Mouse (Mus musculus): ENCODE measurements around the gene Vgf. TPM values are rescaled to one million over a fixed set of nuclear protein-coding genes. Genes with fewer than 3 reads are reported as not detected.
A peak's percentile ranks its signal among the peaks of the same experiment; 100 is the strongest.

The Vgf gene
- polyA plus RNA-seq, 1 experiment from 2014 or later: 0.55 TPM

GRCm38 (mm10) chr5:137051914-137052505 lies 25.8 kb downstream of the Vgf start:
- 82% methylated on average over 5 of the region's 5 CpGs for WGBS
- no peak overlapping the region for H3K9ac ChIP-seq
- no peaks in the 10 kb centered on the region for H3K36me3 ChIP-seq
- no peak overlapping the region for H3K4me3 ChIP-seq (replicated peaks)
- no peak overlapping the region for H3K4me2 ChIP-seq
- H3K27me3 ChIP-seq: no peaks in the 10 kb centered on the region
- no peak for ATAC-seq (replicated peaks; ENCODE audit: low FRiP score)
- no peak overlapping the region for H3K27ac ChIP-seq
- H3K9me3 ChIP-seq (replicated peaks): no peaks in the 10 kb centered on the region
- H3K4me1 ChIP-seq: no peaks in the 10 kb centered on the region

DNA sequence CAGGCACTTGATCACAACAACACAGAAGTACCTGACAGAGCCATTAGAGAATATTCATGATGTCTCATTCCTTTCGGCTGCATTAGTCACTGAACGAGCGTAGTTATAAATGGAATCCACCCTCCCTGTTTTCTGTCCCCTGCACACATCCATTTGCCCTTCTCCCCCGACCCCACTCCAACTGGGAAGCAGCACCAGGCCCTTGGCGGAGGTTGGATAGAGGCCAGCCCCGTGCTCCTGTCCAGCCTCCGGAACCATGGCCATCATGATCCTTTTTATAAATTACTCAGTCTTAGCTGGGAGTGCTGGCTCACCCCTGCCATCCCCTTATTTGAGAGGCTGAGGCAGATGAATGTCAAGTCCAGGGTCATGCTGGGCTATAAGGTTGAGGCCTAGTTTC lies 28.1 kb downstream of the Vgf start:
- no peak overlapping the region for H3K4me2 ChIP-seq
- no peaks in the 10 kb centered on the region for H3K9me3 ChIP-seq (replicated peaks)
- H3K36me3 ChIP-seq: no peaks in the 10 kb centered on the region
- 80% methylated on average over 7 of the region's 7 CpGs for WGBS
- H3K4me1 ChIP-seq: no peaks in the 10 kb centered on the region
- no peaks in the 10 kb centered on the region for H3K27me3 ChIP-seq
- H3K9ac ChIP-seq: no peak overlapping the region
- H3K4me3 ChIP-seq (replicated peaks): no peak overlapping the region
- H3K27ac ChIP-seq: no peak overlapping the region
- no peak for ATAC-seq (replicated peaks; ENCODE audit: low FRiP score)

GRCm38 (mm10) chr5:137054873-137055272 lies 28.7 kb downstream of the Vgf start:
- H3K4me2 ChIP-seq: no peak overlapping the region
- H3K27me3 ChIP-seq: no peaks in the 10 kb centered on the region
- ATAC-seq (replicated peaks; ENCODE audit: low FRiP score): no peak
- no peaks in the 10 kb centered on the region for H3K36me3 ChIP-seq
- WGBS: 84% methylated on average over 5 of the region's 5 CpGs
- H3K4me1 ChIP-seq: no peaks in the 10 kb centered on the region
- no peak overlapping the region for H3K4me3 ChIP-seq (replicated peaks)
- no peak overlapping the region for H3K27ac ChIP-seq
- no peaks in the 10 kb centered on the region for H3K9me3 ChIP-seq (replicated peaks)
- H3K9ac ChIP-seq: no peak overlapping the region

- WGBS: 26% methylated on average over 11 of the region's 12 CpGs
- Histone ChIP-seq H3K4me2 (no peak overlapping the region), H3K9ac (no peak overlapping the region), H3K4me3 (replicated peaks) (no peak overlapping the region), H3K9me3 (replicated peaks) (no peaks in the 10 kb centered on the region), H3K4me1 (no peaks in the 10 kb centered on the region), H3K27ac (no peak overlapping the region), H3K36me3 (no peaks in the 10 kb centered on the region), H3K27me3 (no peaks in the 10 kb centered on the region)
- ATAC-seq (replicated peaks; ENCODE audit: low FRiP score): no peak
These were observed 35.8 kb downstream of the Vgf start for GRCm38 (mm10) chr5:137061809-137062481.

DNA sequence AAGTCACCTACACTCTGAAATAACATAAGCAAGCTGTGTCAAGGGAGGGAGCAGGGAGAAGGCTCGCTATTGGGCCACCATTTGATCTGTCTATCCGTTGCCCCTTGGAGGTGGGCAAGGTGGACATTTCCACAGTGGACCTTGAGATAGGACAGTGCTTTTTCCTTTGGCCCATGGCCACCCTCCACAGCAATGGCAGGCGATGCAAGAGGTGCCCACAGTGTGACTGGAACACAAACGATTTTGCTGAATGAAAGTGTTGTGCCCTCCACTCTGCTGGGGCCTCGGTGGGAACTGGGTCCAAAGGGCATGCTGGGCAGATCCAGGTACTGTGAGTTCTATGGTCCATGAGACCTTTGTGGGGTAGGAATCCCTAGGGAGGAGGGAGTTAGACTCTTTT lies 36.4 kb downstream of the Vgf start:
- no peak for ATAC-seq (replicated peaks; ENCODE audit: low FRiP score)
- Histone ChIP-seq H3K9ac (no peak overlapping the region), H3K27me3 (no peaks in the 10 kb centered on the region), H3K4me1 (no peaks in the 10 kb centered on the region), H3K36me3 (no peaks in the 10 kb centered on the region), H3K4me3 (replicated peaks) (no peak overlapping the region), H3K4me2 (no peak overlapping the region), H3K27ac (no peak overlapping the region), H3K9me3 (replicated peaks) (no peaks in the 10 kb centered on the region)
- 85% methylated on average over 5 of the region's 5 CpGs for WGBS

GRCm38 (mm10) chr5:137065454-137065853 lies 39.3 kb downstream of the Vgf start:
- H3K27me3 ChIP-seq: 0 out of 2 replicates have a peak, but pooled peaks cover 3% of the 10 kb centered on the region
- WGBS: 66% methylated on average over 6 of the region's 6 CpGs

GRCm38 (mm10) chr5:137065923-137066322 lies 39.7 kb downstream of the Vgf start:
- no peak overlapping the region for H3K4me3 ChIP-seq (replicated peaks)
- no peaks in the 10 kb centered on the region for H3K4me1 ChIP-seq
- no peaks in the 10 kb centered on the region for H3K36me3 ChIP-seq
- no peak overlapping the region for H3K27ac ChIP-seq
- H3K9ac ChIP-seq: no peak overlapping the region
- ATAC-seq (replicated peaks; ENCODE audit: low FRiP score): no peak
- WGBS: 68% methylated on average over 8 of the region's 8 CpGs
- no peak overlapping the region for H3K4me2 ChIP-seq
- no peaks in the 10 kb centered on the region for H3K9me3 ChIP-seq (replicated peaks)
- 0 out of 2 replicates have a peak, but pooled peaks cover 3% of the 10 kb centered on the region for H3K27me3 ChIP-seq

More at GRCm38 (mm10) chr5:137065454-137065853, 39.3 kb downstream of the Vgf start:
- Histone ChIP-seq H3K4me3 (replicated peaks) (no peak overlapping the region), H3K27ac (no peak overlapping the region), H3K4me2 (no peak overlapping the region), H3K9ac (no peak overlapping the region), H3K4me1 (no peaks in the 10 kb centered on the region), H3K9me3 (replicated peaks) (no peaks in the 10 kb centered on the region), H3K36me3 (no peaks in the 10 kb centered on the region)
- no peak for ATAC-seq (replicated peaks; ENCODE audit: low FRiP score)

GRCm38 (mm10) chr5:137068711-137069110 lies 42.5 kb downstream of the Vgf start:
- Histone ChIP-seq H3K4me3 (replicated peaks) (no peak overlapping the region), H3K9me3 (replicated peaks) (no peaks in the 10 kb centered on the region), H3K36me3 (no peaks in the 10 kb centered on the region), H3K27ac (no peak overlapping the region), H3K9ac (no peak overlapping the region), H3K4me2 (no peak overlapping the region), H3K27me3 (0 out of 2 replicates have a peak, but pooled peaks cover 3% of the 10 kb centered on the region), H3K4me1 (peaks cover 14% of the 10 kb centered on the region)
- 74% methylated on average over 4 of the region's 4 CpGs for WGBS
- no peak for ATAC-seq (replicated peaks; ENCODE audit: low FRiP score)

- 89% methylated on average over 19 of the region's 19 CpGs for WGBS
- no peaks in the 10 kb centered on the region for H3K36me3 ChIP-seq
- H3K4me3 ChIP-seq (replicated peaks): no peak overlapping the region
- H3K9me3 ChIP-seq (replicated peaks): no peaks in the 10 kb centered on the region
- H3K4me1 ChIP-seq: peaks cover 21% of the 10 kb centered on the region
- ATAC-seq (replicated peaks; ENCODE audit: low FRiP score): no peak
- H3K27ac ChIP-seq: no peak overlapping the region
- H3K4me2 ChIP-seq: 0 out of 2 replicates have a peak overlapping the region, but pooled peaks have one; percentile 56
- H3K9ac ChIP-seq: no peak overlapping the region
- 0 out of 2 replicates have a peak, but pooled peaks cover 3% of the 10 kb centered on the region for H3K27me3 ChIP-seq
These were observed 44.9 kb downstream of the Vgf start for GRCm38 (mm10) chr5:137070881-137071605.

DNA sequence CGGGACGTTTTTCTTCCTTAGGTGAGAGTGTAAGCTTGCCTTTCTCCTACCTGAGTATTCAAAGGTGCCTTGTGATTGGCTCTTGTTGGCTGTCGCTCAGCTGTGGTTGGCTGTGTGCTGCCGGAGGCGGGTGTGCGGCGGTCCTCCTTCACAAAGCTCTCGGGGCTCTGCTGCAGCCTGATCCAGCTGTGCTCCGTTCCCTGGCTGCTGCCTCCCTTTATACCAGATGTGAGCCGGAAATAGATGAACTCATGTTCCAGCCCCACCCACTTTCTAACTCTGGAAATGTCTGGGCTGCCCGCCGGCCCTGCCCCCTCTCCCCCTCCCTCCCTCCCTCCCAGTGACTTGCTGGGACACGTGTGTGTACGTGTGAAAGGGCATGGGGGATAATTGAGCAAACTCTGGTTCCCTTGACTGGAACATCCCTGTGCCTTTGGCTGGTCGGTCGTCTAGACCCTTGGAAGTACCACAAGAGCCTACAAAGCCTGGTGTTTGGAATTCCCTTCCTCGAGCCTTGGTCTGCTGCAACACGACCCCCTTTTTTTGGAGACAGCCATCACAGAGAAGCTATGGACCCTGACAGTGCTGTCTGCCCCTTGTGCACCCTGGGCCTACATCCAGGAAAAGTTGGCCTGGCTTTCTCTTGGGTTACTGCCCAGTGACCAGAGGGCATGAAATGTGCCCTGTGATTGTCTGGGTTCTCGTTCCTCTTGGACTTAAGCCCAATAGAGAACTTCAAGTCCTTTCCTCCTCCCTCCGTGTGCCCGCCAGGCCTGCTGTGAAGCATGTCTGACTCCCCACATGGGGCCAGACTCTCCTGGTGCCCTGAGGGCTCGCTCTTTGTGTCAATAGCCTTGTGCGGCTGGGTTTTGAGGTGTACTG lies 46.1 kb downstream of the Vgf start, which contains the start of gene Serpine1:
Serpine1 (minus strand) TSS at position 190 of the 882 bp plus-strand sequence.
- H3K4me3 ChIP-seq (replicated peaks): peak within 1 kb of the TSS; percentile 31
- peak within 1 kb of the TSS; percentile 56 for H3K4me2 ChIP-seq
- H3K27me3 ChIP-seq: 0 out of 2 replicates have a peak, but pooled peaks cover 3% of the 10 kb centered on the region
- no peaks in the 10 kb centered on the region for H3K36me3 ChIP-seq
- H3K27ac ChIP-seq: peak within 1 kb of the TSS; percentile 69
- H3K9me3 ChIP-seq (replicated peaks): no peaks in the 10 kb centered on the region
- peaks cover 32% of the 10 kb centered on the region for H3K4me1 ChIP-seq
- WGBS: 17% methylated on average over 23 of the region's 23 CpGs
- H3K9ac ChIP-seq: peak within 1 kb of the TSS; percentile 33; the same call in 1 of the 2 replicates
- peak; percentile 89 for ATAC-seq (replicated peaks; ENCODE audit: low FRiP score)

- H3K27me3 ChIP-seq: 0 out of 2 replicates have a peak, but pooled peaks cover 3% of the 10 kb centered on the region
- H3K4me3 ChIP-seq (replicated peaks): no peak overlapping the region
- H3K36me3 ChIP-seq: no peaks in the 10 kb centered on the region
- no peak for ATAC-seq (replicated peaks; ENCODE audit: low FRiP score)
- WGBS: 94% methylated on average over 8 of the region's 8 CpGs
- no peak overlapping the region for H3K27ac ChIP-seq
- peaks cover 38% of the 10 kb centered on the region for H3K4me1 ChIP-seq
- H3K9me3 ChIP-seq (replicated peaks): no peaks in the 10 kb centered on the region
- no peak overlapping the region for H3K9ac ChIP-seq
- no peak overlapping the region for H3K4me2 ChIP-seq
These were observed 46.9 kb downstream of the Vgf start for GRCm38 (mm10) chr5:137073141-137073540.
